Mouse (Mus musculus): ENCODE measurements around the gene Csad.

DNA sequence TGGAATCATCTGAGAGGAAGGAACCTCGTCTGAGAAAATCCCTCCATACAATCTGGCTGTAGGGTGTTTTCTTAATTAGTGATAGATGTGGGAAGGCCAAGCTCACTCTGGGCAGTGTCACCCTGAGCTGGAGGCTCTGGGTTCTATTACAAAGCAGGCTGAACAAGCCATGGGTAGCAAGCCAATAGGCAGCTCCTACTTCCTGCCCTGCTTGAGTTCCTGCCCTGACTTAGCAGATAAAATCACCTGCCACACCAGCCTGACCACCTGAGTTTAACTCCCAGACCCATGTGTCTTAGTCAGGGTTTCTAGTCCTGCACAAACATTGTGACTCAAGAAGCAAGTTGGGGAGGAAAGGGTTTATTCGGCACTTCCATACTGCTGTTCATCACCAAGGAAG is 35.5 kb downstream of the Csad start:
- TF ChIP-seq ZNF384 (IDR thresholded peaks at IDR 0.05; ENCODE audit: low read depth, low read length), result no peak
- TF ChIP-seq HCFC1 (IDR thresholded peaks at IDR 0.05; ENCODE audit: borderline replicate concordance, insufficient read depth, low read length), result no peak

Measured in ES-E14 (cell line).